Mouse (Mus musculus): ENCODE results near the gene Nwd2. TPM values are rescaled to one million over a fixed set of nuclear protein-coding genes. Genes with fewer than 3 reads are reported as not detected.

The Nwd2 gene
- polyA plus RNA-seq (2012; rRNA removed; ENCODE audit: low replicate concordance) = 0.13 TPM in 1 of 2 replicates, not detected in the other

GRCm38 (mm10) chr5:63649070-63649532 is at the start of gene Nwd2:
Nwd2 (plus strand) TSS chr5:63649102.

GRCm38 (mm10) chr5:63811819-63812508 is 163.1 kb downstream of the Nwd2 start, which contains the start of gene 0610040J01Rik:
0610040J01Rik (plus strand) TSS chr5:63812363.

Other genes starting within 250 kb of the Nwd2 start
- gene 0610040J01Rik, start 163.3 kb downstream of the Nwd2 start, polyA plus RNA-seq (2012; rRNA removed; ENCODE audit: low replicate concordance) = 0.17 and 18.8 TPM in 2 replicates